Mouse (Mus musculus) left cerebral cortex, adult 18-20 months (tissue): ENCODE results near the gene Exoc4. TPM values are rescaled to one million over a fixed set of nuclear protein-coding genes. Genes with fewer than 3 reads are reported as not detected.

ENCODE experiments used
- DNase-seq, 2 experiments: peaks; one replicate each; pipeline ENCODE4 v3.0.0; 2021 to 2022; ENCODE audit warnings: low spot score in 2 of 2, mixed read lengths in 1 of 2
- total RNA-seq, 2 experiments: library from RNA; stranded (reverse); gene quantifications; 2 replicates each; pipeline ENCODE4 v1.2.3; 2021

Exoc4 gene
- total RNA-seq, 2 experiments from 2014 or later, result 71.3 to 76.3 TPM

DNA sequence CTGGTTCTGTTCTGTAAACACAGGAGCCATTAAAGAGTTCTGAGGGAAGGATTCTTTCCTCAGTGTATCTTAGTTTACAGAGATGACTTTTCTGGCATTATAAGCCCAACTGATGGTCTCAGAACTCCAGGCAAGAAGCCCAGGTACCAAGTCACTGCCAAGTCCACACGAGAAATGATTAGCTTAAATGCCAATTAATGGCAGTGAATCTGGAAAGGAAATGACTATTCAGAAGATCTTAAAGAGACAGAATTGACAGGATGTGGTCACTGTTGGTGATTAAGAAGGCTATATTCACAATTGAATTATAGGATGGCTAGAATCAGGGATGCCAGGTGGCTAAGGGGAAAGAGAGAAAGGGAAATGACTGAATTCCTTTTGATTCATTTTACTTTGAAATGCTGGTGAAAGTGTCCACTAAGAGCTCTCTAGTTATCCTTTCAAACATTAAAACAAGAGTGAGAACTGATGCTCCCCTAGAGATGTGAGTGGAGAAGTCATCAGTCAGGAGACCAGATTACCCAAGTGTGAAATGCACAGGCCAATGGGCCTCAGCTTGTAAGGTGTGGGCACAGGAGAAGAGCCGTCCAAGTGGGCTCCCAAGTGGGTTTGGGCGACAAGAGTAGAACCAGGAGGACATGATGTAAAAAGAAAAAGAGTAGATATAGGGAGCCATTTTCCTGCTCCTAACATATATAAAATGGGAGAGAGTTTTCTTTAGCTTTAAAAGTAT lies 587.3 kb downstream of the Exoc4 start:
- no peak for DNase-seq

DNA sequence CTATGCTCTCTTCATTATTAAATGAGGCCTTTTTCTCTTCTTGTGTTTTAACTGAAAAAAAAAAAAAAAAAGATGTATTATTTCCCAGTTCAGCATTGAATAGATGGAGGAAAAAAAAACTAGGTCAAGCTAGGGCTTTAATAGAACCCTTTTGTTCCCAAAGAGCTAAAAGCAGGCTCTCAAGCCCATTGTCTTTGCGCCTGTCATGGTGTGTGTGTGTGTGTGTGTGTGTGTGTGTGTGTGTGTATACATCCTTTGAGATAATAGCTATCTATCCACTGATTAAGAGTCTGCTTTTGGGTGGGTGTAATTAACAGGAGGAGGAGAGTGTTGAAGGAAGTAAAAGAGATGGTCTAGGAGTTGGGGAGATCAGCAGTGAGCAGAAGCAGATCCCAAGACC lies 594.0 kb downstream of the Exoc4 start:
- no peak for DNase-seq

GRCm38 (mm10) chr6:33859049-33859448 lies 610.2 kb downstream of the Exoc4 start:
- no peak for DNase-seq

- DNase-seq, result no peak
Observed at GRCm38 (mm10) chr6:33865752-33866151, 616.9 kb downstream of the Exoc4 start.

DNA sequence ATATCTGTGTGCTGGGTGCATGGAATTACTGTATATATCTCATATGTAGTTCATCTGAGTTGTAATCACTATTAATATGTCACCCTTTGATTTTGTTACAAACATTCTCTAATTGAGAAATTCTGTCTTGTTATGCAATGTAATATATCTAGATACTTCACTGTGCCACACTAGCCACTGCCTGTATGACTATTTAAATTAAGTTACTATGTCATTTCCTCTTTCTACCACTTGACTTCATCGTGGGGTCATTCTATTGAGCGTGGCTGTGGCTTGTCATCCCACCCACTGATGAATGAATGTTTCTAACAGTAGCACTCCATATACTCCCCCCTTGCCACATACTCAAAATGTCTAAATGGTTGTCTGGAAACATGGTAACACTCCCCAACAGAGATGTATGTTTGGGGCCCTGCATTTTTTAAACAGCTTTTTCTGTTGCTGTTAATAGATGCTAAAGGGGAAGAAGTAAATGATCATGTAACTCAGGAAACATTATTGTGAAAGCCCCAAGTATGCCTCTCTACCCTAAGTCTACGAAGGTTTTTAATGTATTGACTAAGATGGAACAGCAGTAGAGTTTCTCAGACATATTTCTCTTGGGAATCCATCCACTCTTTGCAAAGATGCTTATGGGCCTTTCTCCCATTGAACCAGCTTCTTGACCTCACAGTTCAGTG lies 618.2 kb downstream of the Exoc4 start:
- DNase-seq, result no peak

DNA sequence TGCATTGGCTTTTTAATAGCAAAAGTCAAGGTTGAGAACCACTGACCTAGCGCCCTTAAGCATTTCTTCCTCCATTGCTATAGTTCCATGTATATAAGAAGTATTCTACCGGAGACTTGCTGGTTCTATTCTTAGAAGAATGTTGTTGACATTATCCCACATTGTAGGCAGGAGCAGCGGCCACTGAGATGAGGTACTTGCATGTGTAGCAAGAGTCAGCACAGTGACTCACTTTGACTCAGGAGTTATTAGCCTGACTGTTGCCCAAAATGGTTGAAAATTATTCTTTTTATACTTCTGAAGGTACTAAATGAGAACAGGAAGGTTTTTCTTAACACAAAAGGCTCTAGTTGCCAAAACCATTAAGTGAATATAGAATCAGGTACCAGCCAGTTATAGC lies 620.4 kb downstream of the Exoc4 start:
- no peak for DNase-seq

DNA sequence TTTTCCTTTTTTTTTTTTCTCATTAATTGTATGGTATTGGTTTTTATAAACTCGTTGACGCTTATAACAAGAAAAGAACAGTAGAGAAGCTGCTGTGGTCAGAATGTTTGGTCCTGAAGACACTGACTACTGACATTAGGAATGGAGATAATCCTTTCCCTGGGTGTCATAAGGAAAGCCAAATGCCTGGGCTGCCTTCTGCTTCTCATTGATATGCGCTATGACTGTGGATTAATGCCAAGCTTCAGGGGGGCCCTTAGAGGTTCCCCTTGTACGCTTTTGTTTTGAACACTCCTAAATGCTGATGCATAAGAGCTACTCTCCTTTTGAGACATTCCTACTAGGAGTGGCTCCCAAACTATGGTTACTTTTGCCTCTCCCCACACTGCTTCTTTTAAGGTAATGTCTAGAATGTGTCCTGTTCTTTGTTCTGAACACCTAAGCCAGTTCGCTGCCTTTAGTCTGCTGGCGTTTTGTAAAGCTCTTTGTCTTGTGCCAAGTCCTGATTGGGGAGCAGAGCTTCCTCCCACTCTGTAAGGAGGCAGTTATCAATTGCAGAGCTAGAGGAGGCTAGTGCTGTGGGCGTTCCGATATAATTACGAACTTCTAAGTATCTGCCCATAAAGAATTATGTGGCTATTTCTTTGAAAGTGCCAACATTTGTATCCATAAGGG lies 621.7 kb downstream of the Exoc4 start:
- no peak for DNase-seq

DNA sequence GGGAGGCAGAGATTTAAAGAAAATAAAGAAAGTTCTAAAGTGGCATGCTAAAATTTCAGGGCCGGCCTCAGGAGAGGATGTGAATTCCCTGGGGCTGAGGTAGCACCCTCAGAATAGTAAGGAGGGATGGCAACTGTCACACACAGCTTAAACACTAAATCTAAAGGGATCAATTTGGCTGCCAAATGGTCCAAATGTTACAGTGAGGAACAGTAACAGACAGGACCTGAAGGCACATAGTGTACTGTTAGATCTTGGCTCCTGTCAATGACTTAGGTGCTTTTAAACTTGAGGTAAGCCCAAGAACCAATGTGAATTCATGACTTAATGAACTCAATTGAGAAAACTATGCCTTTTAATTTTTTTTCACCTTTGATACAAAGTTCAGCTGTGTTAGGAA lies 622.4 kb downstream of the Exoc4 start:
- no peak for DNase-seq

DNA sequence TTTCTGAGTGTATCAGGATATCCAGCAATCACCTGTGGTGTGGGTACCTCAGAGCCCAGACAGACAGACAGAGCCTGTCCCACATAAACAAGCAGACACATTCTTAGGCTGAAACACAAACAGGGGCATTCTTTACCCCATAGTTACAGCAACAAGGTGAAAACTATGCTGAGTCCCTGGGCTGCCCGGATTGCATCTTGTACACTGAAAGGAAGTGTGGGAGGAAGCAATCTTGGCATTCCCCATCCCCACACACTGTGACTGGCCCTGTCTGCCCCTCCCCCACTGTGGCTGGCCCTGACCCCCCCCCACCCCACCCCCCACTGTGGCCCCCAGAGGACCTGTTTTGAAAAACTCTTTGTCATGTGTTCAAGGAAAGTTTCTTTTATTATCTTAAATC lies 623.3 kb downstream of the Exoc4 start:
- no peak for DNase-seq

DNA sequence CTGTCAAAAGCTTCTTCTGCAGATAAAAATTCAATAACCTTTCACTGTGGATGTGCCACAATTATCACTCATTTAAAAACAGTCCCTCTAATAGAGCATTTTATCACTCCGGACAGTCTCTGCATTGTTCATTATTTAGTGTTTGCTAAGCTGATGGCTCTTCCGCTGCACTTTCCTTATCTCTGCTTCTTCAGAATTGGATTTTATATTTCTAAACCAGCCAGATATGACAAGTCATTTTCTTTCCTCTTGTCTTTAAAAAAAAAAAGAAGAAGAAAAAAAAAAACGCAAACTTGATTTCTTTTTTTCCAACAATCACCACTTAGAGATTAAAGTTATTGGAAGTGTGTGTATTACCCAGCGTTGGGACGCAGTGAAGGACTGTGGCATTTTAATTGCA lies 624.1 kb downstream of the Exoc4 start:
- DNase-seq, result no peak

GRCm38 (mm10) chr6:33874291-33875014 lies 625.6 kb downstream of the Exoc4 start:
- no peak for DNase-seq

DNA sequence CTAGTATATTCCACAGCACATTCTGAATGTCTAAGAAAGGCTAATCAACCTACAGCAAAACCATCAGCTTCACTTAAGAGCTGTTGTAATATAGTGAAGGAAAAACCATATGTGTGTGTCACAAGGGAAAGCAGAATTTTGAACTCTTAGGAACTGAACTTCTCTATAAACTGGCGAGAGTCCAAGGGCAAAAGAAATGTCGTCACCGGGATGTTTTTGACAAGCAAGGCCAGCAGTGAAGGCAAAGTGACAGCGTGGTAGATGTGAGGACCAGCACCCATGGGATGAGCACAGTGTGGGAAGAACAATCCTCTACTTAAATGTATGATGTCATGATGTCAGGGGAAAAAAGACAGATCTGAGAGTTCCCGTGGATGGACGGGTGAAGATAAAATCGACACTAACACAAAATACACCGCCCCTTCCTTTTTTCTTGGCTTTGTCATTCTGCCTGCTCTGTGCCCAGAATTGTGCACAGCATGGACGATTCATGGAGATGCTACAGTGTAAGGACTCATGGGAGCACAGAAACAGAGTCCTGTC lies 635.3 kb downstream of the Exoc4 start:
- no peak for DNase-seq

DNA sequence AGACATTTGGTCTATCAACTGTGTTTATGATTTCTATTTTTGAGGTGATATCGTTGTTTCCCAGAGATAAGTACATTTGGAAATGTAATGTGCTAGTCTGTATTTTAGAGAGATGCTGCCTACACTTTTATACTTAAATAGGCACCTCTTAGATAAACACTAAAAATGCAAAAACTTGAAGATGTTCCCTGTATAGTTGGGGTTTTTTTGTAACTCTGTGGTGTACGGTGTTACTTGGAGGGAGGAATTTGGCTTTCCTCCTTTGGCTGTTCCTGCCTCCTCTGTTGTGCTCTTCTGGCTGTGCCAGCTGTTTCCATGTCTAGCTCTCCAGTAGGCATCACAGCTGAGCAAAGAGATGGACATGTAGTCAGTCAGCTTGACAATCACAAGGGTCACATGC lies 638.1 kb downstream of the Exoc4 start:
- DNase-seq, result peak in 1 of 2 experiments; percentile 28

DNA sequence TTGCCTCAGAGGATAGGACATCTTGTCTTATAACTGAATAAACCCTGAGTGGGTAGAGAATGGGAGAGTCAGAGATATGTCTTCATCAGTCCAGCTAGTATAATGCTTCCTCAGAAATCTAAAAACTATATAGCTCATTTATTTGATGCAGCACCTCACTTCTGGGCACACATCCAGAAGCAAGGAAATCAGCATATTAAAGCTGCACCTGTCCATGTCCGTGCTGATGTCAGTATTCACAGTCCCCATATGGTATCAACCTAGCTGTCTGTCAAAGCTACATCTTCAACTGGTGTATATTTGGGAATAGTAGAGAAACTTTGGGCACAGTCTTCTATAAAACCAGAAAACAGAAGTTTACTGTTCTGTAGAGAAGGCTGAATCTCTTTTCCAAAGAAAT lies 642.0 kb downstream of the Exoc4 start:
- DNase-seq, result no peak

DNA sequence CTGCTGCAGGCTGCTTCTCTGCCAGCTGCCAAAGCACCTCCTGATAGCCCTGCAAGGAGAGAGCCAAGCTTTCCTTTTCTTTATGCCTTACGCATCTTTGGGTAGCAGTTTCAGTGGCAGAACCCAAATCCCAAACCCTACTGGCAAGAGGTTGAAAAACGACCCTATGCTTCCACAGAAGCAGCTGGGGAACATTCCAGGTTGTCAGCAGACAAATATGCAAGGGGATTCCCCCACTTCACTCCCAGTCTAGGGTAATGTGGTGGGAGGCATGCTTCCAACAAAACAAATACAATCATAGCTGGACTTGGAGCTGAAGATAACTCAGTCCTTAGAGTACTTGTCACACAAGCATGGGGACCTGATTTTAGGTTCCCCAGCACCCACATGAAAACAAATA lies 643.3 kb downstream of the Exoc4 start:
- DNase-seq, result no peak

DNA sequence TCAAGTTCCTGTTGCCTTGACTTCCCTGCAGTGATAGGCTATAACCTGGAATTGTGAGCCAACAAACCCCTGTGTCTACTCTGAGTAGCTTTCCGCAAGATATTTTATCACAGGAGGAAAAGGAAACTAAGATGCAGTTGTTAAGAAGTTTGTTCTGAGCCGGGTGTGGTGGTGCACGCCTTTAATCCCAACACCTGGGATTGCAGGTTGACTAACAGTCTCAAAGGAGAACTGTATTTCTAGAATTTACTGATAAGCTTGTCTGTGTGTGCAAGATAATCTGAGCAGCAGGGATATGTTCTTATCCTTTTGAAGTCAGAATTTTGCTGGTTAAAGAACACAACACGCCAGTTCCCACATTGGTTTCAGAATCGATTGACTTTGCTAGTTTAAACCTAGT lies 651.1 kb downstream of the Exoc4 start:
- DNase-seq, result no peak

GRCm38 (mm10) chr6:33900615-33901014 lies 651.7 kb downstream of the Exoc4 start:
- no peak for DNase-seq

GRCm38 (mm10) chr6:33905099-33905498 lies 656.2 kb downstream of the Exoc4 start:
- DNase-seq, result no peak

DNA sequence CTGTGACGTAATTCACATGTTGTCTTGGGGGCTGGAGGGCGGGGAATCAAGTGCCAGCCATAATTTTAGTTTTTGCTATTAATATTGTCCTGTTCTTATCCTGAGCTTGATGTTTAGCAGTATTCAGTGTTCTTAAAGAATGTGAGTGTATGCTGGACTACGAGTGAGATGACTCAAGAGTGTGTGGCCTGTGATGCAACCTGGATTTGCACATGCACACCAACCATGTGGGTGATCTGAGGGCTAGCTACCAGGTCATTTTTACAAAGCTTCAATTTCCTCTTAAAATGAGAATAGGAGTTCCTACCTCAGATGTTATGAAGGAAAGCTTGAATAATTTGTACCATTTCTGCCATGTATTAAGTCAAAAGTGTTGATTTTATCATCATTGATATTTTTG lies 661.8 kb downstream of the Exoc4 start:
- no peak for DNase-seq

- DNase-seq, result no peak
Observed at GRCm38 (mm10) chr6:33913072-33913471, 664.2 kb downstream of the Exoc4 start.

- no peak for DNase-seq
Observed at GRCm38 (mm10) chr6:33913486-33913885, 664.6 kb downstream of the Exoc4 start.
